Mouse (Mus musculus) liver, embryonic 14 days (tissue): ENCODE data around the gene Phxr2. TPM values are rescaled to one million over a fixed set of nuclear protein-coding genes. Genes with fewer than 3 reads are reported as not detected.

Experiments used
- polyA plus RNA-seq: library from polyadenylated mRNA; depleted of rRNA; stranded (reverse); fragments of >200 nt; gene quantifications from 2 replicates; pipeline ENCODE4 v1.2.3, GENCODE M21; 2012; rRNA removed

The Phxr2 gene
- polyA plus RNA-seq, result not detected in 2 replicates

GRCm38 (mm10) chr10:99126225-99126624 lies at the start of gene Phxr2:
TSS of gene Phxr2 (minus strand) at chr10:99126325.

GRCm38 (mm10) chr10:99107964-99108363 lies 18.2 kb downstream of the Phxr2 start, which contains the start of gene Galnt4:
TSS of gene Galnt4 (plus strand) at chr10:99108159.

GRCm38 (mm10) chr10:99106703-99107631 lies 19.2 kb downstream of the Phxr2 start, which contains the start of gene Poc1b:
TSS of gene Poc1b (plus strand) at chr10:99107036.

Other genes starting within 250 kb of the Phxr2 start
- 7.3 and 7.5 TPM in 2 replicates for gene Atp2b1, start 211.9 kb downstream of the Phxr2 start, polyA plus RNA-seq
- gene Poc1b, start 19.3 kb downstream of the Phxr2 start, polyA plus RNA-seq, result 6.3 and 6.4 TPM in 2 replicates
- gene Galnt4, start 18.2 kb downstream of the Phxr2 start, polyA plus RNA-seq, result 0.69 and 0.88 TPM in 2 replicates
- gene Dusp6, start 136.9 kb upstream of the Phxr2 start, polyA plus RNA-seq, result 8.0 and 8.6 TPM in 2 replicates